Mouse (Mus musculus) heart, adult 2 months (tissue): ENCODE data around the gene Cacna1a. TPM values are rescaled to one million over a fixed set of nuclear protein-coding genes. Genes with fewer than 3 reads are reported as not detected.
"Not testable (repeated sequence)": the region's sequence is repeated elsewhere in the genome, so short reads cannot be mapped to it uniquely, and the experiment has no call there.

Experiments
- DNase-seq, 2 experiments: peaks; one replicate each; pipeline ENCODE4 v3.0.0; 2021
- H3K27ac ChIP-seq: fragments of 200-600 bp; 2 replicates; pipeline ENCODE4 v1.8.1; 2022
- H3K27me3 ChIP-seq: fragments of 200-500 bp; 2 replicates; pipeline ENCODE4 v1.6.1; 2012; ENCODE audit warnings: mild to moderate bottlenecking, low read length, inconsistent platforms, mixed read lengths; ENCODE audit not compliant: control insufficient read depth, insufficient read depth
- H3K36me3 ChIP-seq: fragments of 200-500 bp; 2 replicates; pipeline ENCODE4 v1.6.1; 2012; ENCODE audit warnings: low read length, inconsistent platforms; ENCODE audit not compliant: control insufficient read depth, insufficient read depth
- H3K4me1 ChIP-seq: fragments of 200-500 bp; 2 replicates; pipeline ENCODE4 v1.6.1; 2011; ENCODE audit warnings: low read length; ENCODE audit not compliant: control insufficient read depth, insufficient read depth
- H3K4me3 ChIP-seq: fragments of 200-600 bp; 2 replicates; pipeline ENCODE4 v1.8.1; 2022
- H3K79me2 ChIP-seq: fragments of 200-500 bp; replicated peaks from 2 replicates; pipeline ENCODE4 v1.6.1; 2012; ENCODE audit warnings: mild to moderate bottlenecking, inconsistent platforms, low read length, moderate library complexity, mixed read lengths; ENCODE audit not compliant: control insufficient read depth, insufficient read depth
- H3K9ac ChIP-seq: fragments of 200-500 bp; 2 replicates; pipeline ENCODE4 v1.6.1; 2012; ENCODE audit warnings: low read depth, mild to moderate bottlenecking, control low read depth, inconsistent platforms, low read length, mixed read lengths
- CTCF ChIP-seq: fragments of 200-600 bp; IDR thresholded peaks from 2 replicates; pipeline ENCODE4 v1.8.1; 2022; ENCODE audit warnings: antibody characterized with exemption, mild to moderate bottlenecking, moderate library complexity
- EP300 ChIP-seq: fragments of 200-500 bp; IDR thresholded peaks from 2 replicates; pipeline ENCODE4 v1.6.1; 2011; ENCODE audit warnings: low read depth, low read length, control low read depth; ENCODE audit not compliant: insufficient read depth
- POLR2A ChIP-seq: fragments of 200-500 bp; IDR thresholded peaks from 2 replicates; pipeline ENCODE4 v1.6.1; 2011; ENCODE audit warnings: mild to moderate bottlenecking, low read depth, low read length, control low read depth; ENCODE audit not compliant: insufficient read depth
- WGBS: fragments of 180-500 bp; shearing (Covaris S2); methylation state at CpG from one replicate; pipeline ENCODE4 v1.1.7; 2018; 5-methylcytosine and 5-hydroxymethylcytosine counted together
- intact Hi-C: fragments of 180-260 bp; cut with DNase I; formaldehyde crosslinking; loops from one replicate; pipeline ENCODE4 v1.15.1; 2025
- polyA plus RNA-seq: library from polyadenylated mRNA; depleted of rRNA; stranded (reverse); fragments of >200 nt; gene quantifications from 2 replicates; pipeline ENCODE4 v1.2.3, GENCODE M21; 2012
- total RNA-seq, 2 experiments: library from RNA; stranded (reverse); gene quantifications; 2 replicates each; pipeline ENCODE4 v1.2.3; 2021

The Cacna1a gene
- total and polyA plus RNA-seq, 3 experiments: 2.5 to 4.4 (median 2.7) TPM

DNA sequence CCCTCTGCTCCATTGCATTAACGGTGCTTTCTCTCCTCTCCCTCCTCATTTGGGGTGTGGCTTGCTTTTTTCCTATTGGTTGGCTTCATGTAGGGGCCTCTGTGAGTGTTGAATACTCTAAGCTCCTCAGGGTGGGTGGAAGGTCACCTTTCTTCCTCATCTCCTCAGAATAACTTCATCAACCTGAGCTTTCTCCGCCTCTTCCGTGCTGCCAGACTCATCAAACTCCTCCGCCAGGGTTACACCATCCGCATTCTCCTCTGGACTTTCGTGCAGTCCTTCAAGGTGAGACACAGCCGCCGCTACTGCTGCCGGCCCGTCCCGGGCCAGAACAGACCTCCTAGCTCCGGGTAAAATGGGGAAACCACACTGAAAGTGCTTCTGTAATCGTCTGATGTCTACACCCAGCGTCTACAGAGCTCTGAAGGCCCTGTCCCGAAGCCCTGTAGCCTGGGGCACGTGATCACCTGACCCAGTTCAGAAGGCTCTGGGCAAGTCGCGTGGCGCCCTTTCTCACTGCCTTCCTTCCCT is 213.0 kb downstream of the Cacna1a start:
- peaks cover 4% of the 10 kb centered on the region; the same call in 1 of the 2 replicates for H3K27me3 ChIP-seq
- peak overlapping the region; percentile 29; the same call in 1 of the 2 replicates for H3K9ac ChIP-seq
- no peak overlapping the region for H3K27ac ChIP-seq
- no peak for DNase-seq
- 13% methylated on average over 19 of the region's 19 CpGs for WGBS
- 0 out of 2 replicates have a peak overlapping the region, but pooled peaks have one; percentile 2 for H3K4me3 ChIP-seq
- TF ChIP-seq CTCF (no peak), POLR2A (no peak), EP300 (no peak)
- intact Hi-C loops: no loop called here
- no peaks in the 10 kb centered on the region; the same call in 1 of the 2 replicates for H3K4me1 ChIP-seq
- H3K36me3 ChIP-seq: no peaks in the 10 kb centered on the region
- no peaks in the 10 kb centered on the region for H3K79me2 ChIP-seq

GRCm38 (mm10) chr8:84614512-84615223 is 226.4 kb downstream of the Cacna1a start:
- intact Hi-C loops: no loop called here
- Histone ChIP-seq H3K27me3 (no peaks in the 10 kb centered on the region), H3K9ac (no peak overlapping the region), H3K36me3 (no peaks in the 10 kb centered on the region), H3K4me1 (no peaks in the 10 kb centered on the region), H3K27ac (no peak overlapping the region), H3K79me2 (no peaks in the 10 kb centered on the region), H3K4me3 (no peak overlapping the region)
- TF ChIP-seq EP300: no peak
- TF ChIP-seq POLR2A: no peak
- TF ChIP-seq CTCF: peak; percentile 74
- no peak for DNase-seq
- WGBS: 44% methylated on average over 16 of the region's 16 CpGs

DNA sequence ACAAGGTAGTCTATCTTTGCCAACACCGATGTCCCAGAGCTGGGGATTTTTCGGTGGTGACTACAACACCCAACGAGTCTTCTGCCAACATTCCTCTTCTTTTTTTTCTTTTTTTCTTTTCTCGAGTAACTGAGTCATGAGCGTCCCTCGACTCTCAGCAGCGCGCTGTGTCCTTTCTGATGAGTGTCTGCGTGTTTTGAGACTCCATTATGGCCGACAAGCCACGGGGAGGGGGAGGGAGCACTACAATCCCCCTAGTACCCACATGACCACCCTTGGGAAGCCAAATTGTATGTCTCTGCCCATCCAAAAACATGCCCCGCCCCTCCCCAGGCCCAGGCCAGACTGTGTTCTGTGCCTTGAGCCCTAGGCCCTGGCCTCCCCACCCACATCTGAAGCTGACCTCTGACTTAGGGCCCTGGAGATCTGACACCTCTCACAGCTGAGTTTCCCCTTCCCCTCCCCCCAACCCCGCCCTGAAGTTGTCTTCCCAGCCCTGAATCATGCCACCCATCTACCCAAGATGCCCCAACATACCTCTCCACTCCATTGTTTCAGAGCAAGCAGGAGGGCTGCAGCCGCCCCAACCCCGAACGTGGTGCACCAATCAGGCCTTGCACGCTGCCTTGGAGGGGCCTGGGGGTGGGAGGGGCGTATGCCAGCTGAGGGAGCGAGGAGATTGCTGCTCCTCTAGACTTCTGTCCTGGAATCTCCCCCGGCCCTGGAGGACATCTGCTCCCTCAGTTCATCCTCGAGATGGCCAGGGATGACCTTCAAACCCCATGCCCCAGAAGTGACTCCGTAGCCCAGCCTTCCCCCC is 227.6 kb downstream of the Cacna1a start:
- TF ChIP-seq EP300 (no peak), CTCF (no peak), POLR2A (no peak)
- Histone ChIP-seq H3K4me1 (no peaks in the 10 kb centered on the region), H3K27ac (no peak overlapping the region), H3K9ac (no peak overlapping the region), H3K36me3 (no peaks in the 10 kb centered on the region), H3K79me2 (no peaks in the 10 kb centered on the region), H3K27me3 (no peaks in the 10 kb centered on the region), H3K4me3 (no peak overlapping the region)
- WGBS: 50% methylated on average over 22 of the region's 22 CpGs
- intact Hi-C loops: no loop called here
- DNase-seq: no peak

DNA sequence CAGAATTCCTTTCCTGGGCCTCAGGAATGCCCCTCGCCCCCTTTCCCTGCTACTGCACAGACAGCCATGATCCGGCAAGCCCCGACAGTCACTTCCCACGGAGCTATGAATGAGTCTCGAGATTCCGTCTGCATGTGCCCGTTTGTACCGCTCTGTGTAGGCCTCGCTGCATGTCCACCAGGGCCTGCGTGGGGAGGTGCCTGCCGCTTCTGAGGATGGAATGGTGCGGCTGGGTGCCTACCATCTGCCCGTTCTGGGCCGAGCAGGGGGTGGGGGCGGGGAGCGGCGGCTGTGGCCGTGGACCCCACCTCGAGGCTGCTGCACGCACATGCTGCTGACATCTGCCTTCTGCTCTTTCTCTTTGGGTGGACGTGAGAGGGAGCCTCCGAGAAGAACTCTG is 228.8 kb downstream of the Cacna1a start:
- H3K9ac ChIP-seq: no peak overlapping the region
- H3K27me3 ChIP-seq: no peaks in the 10 kb centered on the region
- no peaks in the 10 kb centered on the region for H3K4me1 ChIP-seq
- no peak for DNase-seq
- 60% methylated on average over 22 of the region's 22 CpGs for WGBS
- TF ChIP-seq POLR2A: no peak
- no peaks in the 10 kb centered on the region for H3K79me2 ChIP-seq
- intact Hi-C loops: no loop called here
- no peak overlapping the region for H3K4me3 ChIP-seq
- no peaks in the 10 kb centered on the region for H3K36me3 ChIP-seq
- no peak overlapping the region for H3K27ac ChIP-seq

DNA sequence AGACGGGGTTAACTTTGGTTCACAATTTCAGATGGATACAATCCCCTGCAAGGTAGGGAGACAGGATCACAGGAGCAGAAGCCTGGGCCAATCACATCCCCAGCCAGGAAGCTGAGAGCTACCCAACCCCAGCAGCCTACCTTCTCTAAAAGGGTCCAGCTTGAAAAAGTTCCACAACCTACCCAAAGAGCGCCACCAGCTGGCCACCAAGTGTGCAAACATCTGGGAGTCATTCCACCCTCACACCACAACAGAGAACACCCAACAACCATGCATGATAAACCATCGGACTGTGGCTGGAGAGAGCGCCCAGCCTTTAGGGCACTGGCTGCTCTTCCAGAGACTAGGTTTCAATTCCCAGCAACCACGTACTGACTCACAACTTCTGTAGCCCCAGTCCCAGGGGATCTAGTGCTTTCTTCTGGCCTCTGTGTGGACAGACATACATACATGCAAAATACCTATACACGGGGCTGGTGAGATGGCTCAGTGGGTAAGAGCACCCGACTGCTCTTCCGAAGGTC is 232.9 kb downstream of the Cacna1a start:
- Histone ChIP-seq H3K4me3 (no peak overlapping the region), H3K9ac (no peak overlapping the region), H3K36me3 (no peaks in the 10 kb centered on the region), H3K79me2 (no peaks in the 10 kb centered on the region), H3K27me3 (no peaks in the 10 kb centered on the region), H3K4me1 (no peaks in the 10 kb centered on the region), H3K27ac (no peak overlapping the region)
- no peak for TF ChIP-seq EP300
- no peak for TF ChIP-seq POLR2A
- no peak for TF ChIP-seq CTCF
- DNase-seq: no peak
- WGBS: 73% methylated on average over 8 of the region's 8 CpGs
- intact Hi-C loops: no loop called here

GRCm38 (mm10) chr8:84623425-84623824 is 235.2 kb downstream of the Cacna1a start:
- H3K9ac ChIP-seq, H3K36me3 ChIP-seq, H3K4me1 ChIP-seq, DNase-seq, H3K79me2 ChIP-seq, H3K27ac ChIP-seq, intact Hi-C loops, H3K27me3 ChIP-seq, H3K4me3 ChIP-seq: not testable (repeated sequence)
- 73% methylated on average over 4 of the region's 4 CpGs for WGBS
